Mouse (Mus musculus) lung, embryonic 14.5 days (tissue): ENCODE results near the gene Spast. TPM values are rescaled to one million over a fixed set of nuclear protein-coding genes. Genes with fewer than 3 reads are reported as not detected.
"Not testable (repeated sequence)": the region's sequence is repeated elsewhere in the genome, so short reads cannot be mapped to it uniquely, and the experiment has no call there.

Experiments
- ATAC-seq: fragments of 200-750 bp; cut with Nextera tagmentation; 2 replicates; pipeline ENCODE4 v1.8.0; 2017; ENCODE audit warnings: mild to moderate bottlenecking, moderate TSS enrichment, moderate library complexity; ENCODE audit not compliant: insufficient read depth
- DNase-seq: peaks from one replicate; pipeline ENCODE4 v3.0.0-alpha.2; 2015
- H3K27ac ChIP-seq: fragments of 300-500 bp; sonication (generic); 2 replicates; pipeline ENCODE4 v1.5.1; 2014; ENCODE audit warnings: low read depth, mild to moderate bottlenecking, moderate library complexity
- H3K27me3 ChIP-seq: fragments of 300-500 bp; sonication (generic); 2 replicates; pipeline ENCODE4 v1.6.1; 2014; ENCODE audit warnings: low read length, control low read depth; ENCODE audit not compliant: insufficient read depth
- H3K36me3 ChIP-seq: fragments of 300-500 bp; sonication (generic); 2 replicates; pipeline ENCODE4 v1.6.1; 2014; ENCODE audit warnings: control low read depth; ENCODE audit not compliant: insufficient read depth
- H3K4me1 ChIP-seq: fragments of 300-500 bp; sonication (generic); 2 replicates; pipeline ENCODE4 v1.6.1; 2014; ENCODE audit warnings: antibody characterized with exemption, control low read depth; ENCODE audit not compliant: insufficient read depth
- H3K4me2 ChIP-seq: fragments of 300-500 bp; sonication (generic); 2 replicates; pipeline ENCODE4 v1.6.1; 2014; ENCODE audit warnings: mild to moderate bottlenecking
- H3K4me3 ChIP-seq: fragments of 300-500 bp; sonication (generic); 2 replicates; pipeline ENCODE4 v1.5.1; 2014; ENCODE audit warnings: low read depth, low read length
- H3K9ac ChIP-seq: fragments of 300-500 bp; sonication (generic); 2 replicates; pipeline ENCODE4 v1.6.1; 2014
- H3K9me3 ChIP-seq: fragments of 300-500 bp; sonication (generic); 2 replicates; pipeline ENCODE4 v1.6.1; 2016; ENCODE audit warnings: low read depth, low read length, control low read depth
- CTCF ChIP-seq: IDR thresholded peaks from 2 replicates; pipeline ENCODE4 v1.5.1; 2016; ENCODE audit warnings: antibody characterized with exemption, low read depth
- WGBS: fragments of 180-500 bp; shearing (Covaris S2); extraction: QIAGEN DNeasy Blood & Tissue Kit; methylation state at CpG from one replicate; pipeline ENCODE4 v1.1.7; 2014; 5-methylcytosine and 5-hydroxymethylcytosine counted together
- polyA plus RNA-seq: library from polyadenylated mRNA; unstranded; fragments of >200 nt; fragmentation: Nextera tagmentation; extraction: Ambion mirVana; gene quantifications from 2 replicates; pipeline ENCODE4 v1.2.1, GENCODE M21; 2014

Gene Spast
- polyA plus RNA-seq, 1 experiment from 2014 or later, result 26.7 TPM

- DNase-seq, result no peak
- Histone ChIP-seq H3K4me2 (peak overlapping the region; percentile 65), H3K4me1 (peaks cover 4% of the 10 kb centered on the region; the same call in 1 of the 2 replicates), H3K4me3 (peak overlapping the region; percentile 78), H3K27me3 (no peaks in the 10 kb centered on the region), H3K9me3 (no peaks in the 10 kb centered on the region), H3K27ac (peak overlapping the region; percentile 83), H3K36me3 (peaks cover 32% of the 10 kb centered on the region), H3K9ac (peak overlapping the region; percentile 84)
- TF ChIP-seq CTCF, result no peak
- ATAC-seq, result no peak; the same call in 1 of the 2 replicates
- under 1% methylated on average over 45 of the region's 45 CpGs for WGBS
Observed at GRCm38 (mm10) chr17:74315445-74316308, 23.1 kb upstream of the Spast start.

- Histone ChIP-seq H3K9me3 (no peaks in the 10 kb centered on the region), H3K4me3 (peak overlapping the region; percentile 78), H3K4me2 (peak overlapping the region; percentile 65), H3K27me3 (no peaks in the 10 kb centered on the region), H3K9ac (peak overlapping the region; percentile 84), H3K4me1 (peaks cover 4% of the 10 kb centered on the region; the same call in 1 of the 2 replicates), H3K27ac (peak overlapping the region; percentile 83), H3K36me3 (peaks cover 27% of the 10 kb centered on the region)
- TF ChIP-seq CTCF, result peak; percentile 24; the same call in 1 of the 2 replicates
- ATAC-seq (peak; percentile 96), DNase-seq (peak; percentile 94)
- WGBS, result under 1% methylated on average over 48 of the region's 48 CpGs
Observed at GRCm38 (mm10) chr17:74316309-74316863, 22.4 kb upstream of the Spast start.

- peak; percentile 8; the same call in 1 of the 2 replicates for TF ChIP-seq CTCF
- WGBS, result 93% methylated on average over 6 of the region's 6 CpGs
- peaks cover 7% of the 10 kb centered on the region; the same call in 1 of the 2 replicates for H3K36me3 ChIP-seq
Observed at GRCm38 (mm10) chr17:74318721-74319120, 20.1 kb upstream of the Spast start.

GRCm38 (mm10) chr17:74322400-74323054, 16.3 kb upstream of the Spast start:
- H3K9ac ChIP-seq, result no peak overlapping the region
- no peaks in the 10 kb centered on the region for H3K4me1 ChIP-seq
- H3K4me3 ChIP-seq, result no peak overlapping the region
- 48% methylated on average over 5 of the region's 5 CpGs for WGBS
- H3K27ac ChIP-seq, result no peak overlapping the region
- H3K9me3 ChIP-seq, result no peaks in the 10 kb centered on the region
- H3K27me3 ChIP-seq, result no peaks in the 10 kb centered on the region
- TF ChIP-seq CTCF, result peak; percentile 27; the same call in 1 of the 2 replicates
- DNase-seq (peak; percentile 49), ATAC-seq (no peak)
- no peaks in the 10 kb centered on the region for H3K36me3 ChIP-seq
- no peak overlapping the region for H3K4me2 ChIP-seq

More at GRCm38 (mm10) chr17:74318721-74319120, 20.1 kb upstream of the Spast start:
- H3K27ac ChIP-seq, result no peak overlapping the region
- H3K9me3 ChIP-seq, result no peaks in the 10 kb centered on the region
- H3K4me1 ChIP-seq, result peaks cover 4% of the 10 kb centered on the region; the same call in 1 of the 2 replicates
- H3K4me3 ChIP-seq, result no peak overlapping the region
- DNase-seq, result peak; percentile 28
- no peak overlapping the region for H3K4me2 ChIP-seq
- H3K9ac ChIP-seq, result no peak overlapping the region
- H3K27me3 ChIP-seq, result no peaks in the 10 kb centered on the region
- ATAC-seq, result no peak

GRCm38 (mm10) chr17:74323844-74324243, 14.9 kb upstream of the Spast start, which contains the start of gene Dpy30:
TSS of gene Dpy30 (minus strand) at chr17:74323944.
- H3K9ac ChIP-seq, result no peak within 1 kb of the TSS
- TF ChIP-seq CTCF, result no peak
- H3K27me3 ChIP-seq, result no peaks in the 10 kb centered on the region
- no peak within 1 kb of the TSS for H3K4me3 ChIP-seq
- DNase-seq (no peak), ATAC-seq (no peak)
- H3K4me1 ChIP-seq, result no peaks in the 10 kb centered on the region
- 73% methylated on average over 2 of the region's 2 CpGs for WGBS
- H3K9me3 ChIP-seq, result no peaks in the 10 kb centered on the region
- H3K36me3 ChIP-seq, result no peaks in the 10 kb centered on the region
- no peak within 1 kb of the TSS for H3K4me2 ChIP-seq
- no peak within 1 kb of the TSS for H3K27ac ChIP-seq

GRCm38 (mm10) chr17:74327195-74327594, 11.6 kb upstream of the Spast start:
- not testable (repeated sequence) for H3K9ac ChIP-seq, H3K9me3 ChIP-seq, H3K4me1 ChIP-seq, H3K4me2 ChIP-seq, H3K27me3 ChIP-seq, ATAC-seq, DNase-seq, H3K27ac ChIP-seq, H3K36me3 ChIP-seq, H3K4me3 ChIP-seq
- 92% methylated on average over 7 of the region's 7 CpGs for WGBS
